Mouse (Mus musculus) embryonic fibroblast, embryonic 13.5 days (primary cell): Measurements from ENCODE around the gene Spen.

ENCODE experiments used
- CTCF ChIP-seq: IDR thresholded peaks from 2 replicates; pipeline ENCODE4 v1.5.1; 2011; ENCODE audit warnings: mild to moderate bottlenecking, control low read depth, low read length, moderate library complexity, borderline replicate concordance; ENCODE audit not compliant: insufficient read depth
- POLR2A ChIP-seq: IDR thresholded peaks from 2 replicates; pipeline ENCODE4 v1.6.1; 2011; ENCODE audit warnings: low read depth, mild to moderate bottlenecking, control low read depth, low read length, moderate library complexity

- TF ChIP-seq POLR2A (no peak), CTCF (no peak)
Observed at GRCm38 (mm10) chr4:141463472-141463871, 74.9 kb downstream of the Spen start.
